In the genomic region with DNA sequence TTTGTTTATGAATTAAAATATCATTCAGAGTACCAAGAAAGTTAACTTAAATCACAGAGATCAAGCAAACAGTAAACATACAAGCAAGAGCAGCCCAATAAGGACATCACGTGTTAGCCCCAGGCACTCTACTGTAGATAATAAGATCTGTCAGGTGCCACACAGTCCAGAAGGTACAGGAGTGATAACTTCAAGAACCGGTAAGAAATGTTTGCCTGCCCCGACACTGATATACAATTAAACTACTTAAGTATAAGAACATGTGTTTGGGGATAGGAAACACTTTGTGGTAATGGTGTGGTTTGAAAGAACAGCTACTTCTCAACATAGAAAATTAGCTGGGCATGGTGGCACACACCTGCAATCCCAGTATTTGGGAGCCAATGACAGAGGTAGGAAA, we compare ENCODE assay signal across 22 mouse cellular contexts.
"Had no signal": no experiment of that assay in that cellular context is flagged by ENCODE, and none has a peak within 500 bp of the region (broad histone marks: within the 10 kb centered on the region; RNA-seq: fewer than 3 reads in every experiment).

No protein-coding gene starts in this region.

- H3K9ac ChIP-seq: liver, embryonic 15.5 days; lung, embryonic 14.5 days; midbrain, embryonic 12.5 days; neural tube, embryonic 13.5 days; neural tube, embryonic 15.5 days; stomach, embryonic 15.5 days had no signal

- ATAC-seq: midbrain, embryonic 16.5 days had no signal

- H3K9me3 ChIP-seq: liver, embryonic 15.5 days; midbrain, embryonic 10.5 days; midbrain, embryonic 12.5 days; neural tube, embryonic 13.5 days; neural tube, embryonic 15.5 days; stomach, embryonic 15.5 days had no signal

- H3K27me3 ChIP-seq: liver, embryonic 15.5 days; megakaryocyte, embryonic 14.5 days; midbrain, embryonic 12.5 days; neural tube, embryonic 13.5 days; neural tube, embryonic 15.5 days; stomach, embryonic 15.5 days had no signal

- H3K4me3 ChIP-seq: liver, embryonic 15.5 days; megakaryocyte, embryonic 14.5 days; midbrain, embryonic 10.5 days; midbrain, embryonic 12.5 days; myocyte; neural tube, embryonic 13.5 days; neural tube, embryonic 15.5 days; stomach, embryonic 15.5 days had no signal

- H3K4me2 ChIP-seq: liver, embryonic 15.5 days; lung, embryonic 14.5 days; midbrain, embryonic 12.5 days; neural tube, embryonic 13.5 days; neural tube, embryonic 15.5 days; stomach, embryonic 15.5 days had no signal

- H3K4me1 ChIP-seq: liver, embryonic 15.5 days; neural tube, embryonic 13.5 days; neural tube, embryonic 15.5 days; stomach, embryonic 15.5 days had no signal

- H3K27ac ChIP-seq: liver, embryonic 15.5 days; midbrain, embryonic 10.5 days; midbrain, embryonic 12.5 days; neural tube, embryonic 13.5 days; neural tube, embryonic 15.5 days; stomach, embryonic 15.5 days; stomach, postnatal 0 days had no signal

- H3K36me3 ChIP-seq: liver, embryonic 15.5 days; neural tube, embryonic 13.5 days; neural tube, embryonic 15.5 days; stomach, embryonic 15.5 days had no signal

- DNase-seq: lung, adult 18-20 months; lung, embryonic 14.5 days; lung, postnatal 10 days; lung, postnatal 4 days; midbrain, embryonic 14.5 days; retina, postnatal 1 day; right cerebral cortex, adult 18-20 months; right cerebral cortex, postnatal 25 days; right cerebral cortex, postnatal 4 days; thymus, adult 2 months; thymus, postnatal 25 days; thymus, postnatal 4 days had no signal
